Mouse (Mus musculus) right cerebral cortex, postnatal 14 days (tissue): ENCODE measurements around the gene Tspan17.
A peak's percentile ranks its signal among the peaks of the same experiment; 100 is the strongest.
"Not testable (repeated sequence)": the region's sequence is repeated elsewhere in the genome, so short reads cannot be mapped to it uniquely, and the experiment has no call there.

ENCODE experiments used
- DNase-seq: peaks from one replicate; pipeline ENCODE4 v3.0.0; 2022

Gene Tspan17

GRCm38 (mm10) chr13:54765281-54766191 is 23.6 kb upstream of the Tspan17 start:
- no peak for DNase-seq

- peak; percentile 87 for DNase-seq
Observed at GRCm38 (mm10) chr13:54766192-54766768, 22.9 kb upstream of the Tspan17 start, which contains the start of gene Sncb. Sncb (minus strand) TSS chr13:54766595.

- no peak for DNase-seq
Observed at GRCm38 (mm10) chr13:54767012-54767411, 22.2 kb upstream of the Tspan17 start.

GRCm38 (mm10) chr13:54780592-54780991 is 8.6 kb upstream of the Tspan17 start:
- DNase-seq: peak; percentile 61

GRCm38 (mm10) chr13:54781086-54781485 is 8.1 kb upstream of the Tspan17 start:
- DNase-seq: no peak

- DNase-seq: no peak
Observed at GRCm38 (mm10) chr13:54783235-54783634, 5.9 kb upstream of the Tspan17 start.

- DNase-seq: no peak
Observed at GRCm38 (mm10) chr13:54783698-54784097, 5.5 kb upstream of the Tspan17 start, which contains the start of gene Eif4e1b. Eif4e1b (plus strand) TSS chr13:54783998.

- not testable (repeated sequence) for DNase-seq
Observed at GRCm38 (mm10) chr13:54787591-54787990, 1.6 kb upstream of the Tspan17 start.

GRCm38 (mm10) chr13:54789561-54790397 is 602 bp downstream of the Tspan17 start:
- DNase-seq: peak; percentile 58

GRCm38 (mm10) chr13:54792259-54793230 is 3.4 kb downstream of the Tspan17 start:
- peak; percentile 52 for DNase-seq

- DNase-seq: peak; percentile 65
Observed at GRCm38 (mm10) chr13:54794002-54794577, 4.9 kb downstream of the Tspan17 start.

GRCm38 (mm10) chr13:54794843-54795242 is 5.7 kb downstream of the Tspan17 start:
- no peak for DNase-seq

GRCm38 (mm10) chr13:54797356-54797755 is 8.2 kb downstream of the Tspan17 start:
- no peak for DNase-seq

GRCm38 (mm10) chr13:54797861-54798643 is 8.9 kb downstream of the Tspan17 start:
- no peak for DNase-seq

GRCm38 (mm10) chr13:54798740-54799139 is 9.6 kb downstream of the Tspan17 start:
- DNase-seq: peak; percentile 60

- DNase-seq: peak; percentile 79
Observed at GRCm38 (mm10) chr13:54799701-54800100, 10.5 kb downstream of the Tspan17 start.

- no peak for DNase-seq
Observed at GRCm38 (mm10) chr13:54800206-54800605, 11.0 kb downstream of the Tspan17 start.

GRCm38 (mm10) chr13:54803010-54803409 is 13.8 kb downstream of the Tspan17 start:
- DNase-seq: no peak

- peak; percentile 62 for DNase-seq
Observed at GRCm38 (mm10) chr13:54805134-54805838, 16.1 kb downstream of the Tspan17 start.

- DNase-seq: no peak
Observed at GRCm38 (mm10) chr13:54806434-54806976, 17.3 kb downstream of the Tspan17 start.
